Mouse (Mus musculus) gastrocnemius, adult 8-10 months (tissue): ENCODE measurements at regions not wholly inside any gene's neighbourhood (a gene's known extent, or its start where the extent isn't known, plus 50 kb on each side); places are given as distances from the start of the nearest gene placed in this dataset. TPM values are rescaled to one million over a fixed set of nuclear protein-coding genes. Genes with fewer than 3 reads are reported as not detected.

Experiments used
- microRNA-seq: library from miRNA; unstranded; fragments of <30 nt; microRNA quantifications from one replicate; pipeline ENCODE4 v1.2.0, GENCODE M21; 2022

Small RNA genes lying in the stretch of these regions (microRNA-seq; reads per million reads assigned to microRNA genes)
- not detected for gene Gm23154
